Mouse (Mus musculus) liver, adult 2 months (tissue): ENCODE measurements around the gene Strn4.

Source experiments
- CTCF ChIP-seq: fragments of 200-500 bp; IDR thresholded peaks from 2 replicates; pipeline ENCODE4 v1.5.1; 2011; ENCODE audit warnings: low read depth, low read length, control low read depth
- POLR2A ChIP-seq: fragments of 200-500 bp; IDR thresholded peaks from 2 replicates; pipeline ENCODE4 v1.6.1; 2011; ENCODE audit warnings: low read length, control low read depth; ENCODE audit not compliant: insufficient read depth; ENCODE audit errors: extremely low read depth

GRCm38 (mm10) chr7:16766443-16766842 is 49.2 kb upstream of the Strn4 start:
- TF ChIP-seq CTCF (no peak), POLR2A (no peak)
